ENCODE assay signal across 15 mouse cellular contexts in genomic region chr13:43289076-43289475, GRCm38 (mm10). TPM values are rescaled to one million over a fixed set of nuclear protein-coding genes. Genes with fewer than 3 reads are reported as not detected.
DNase-seq lines count a peak whose midpoint lies in the region; ATAC-seq lines count a peak whose summit lies in the region.
"Had no signal": no experiment of that assay in that cellular context is flagged by ENCODE, and none has a peak within 500 bp of the region (broad histone marks: within the 10 kb centered on the region; RNA-seq: fewer than 3 reads in every experiment).

No protein-coding gene starts in this region.

- WGBS in hindbrain, embryonic 15.5 days: 43% methylated on average over 6 of the region's 6 CpGs
- 36% methylated on average over 6 of the region's 6 CpGs for WGBS in neural tube, embryonic 13.5 days

- no peak overlapping the region for H3K9ac ChIP-seq in hindbrain, embryonic 15.5 days
- H3K9ac ChIP-seq in neural tube, embryonic 13.5 days: peak overlapping the region; percentile 28; the same call in 1 of the 2 replicates
- H3K9ac ChIP-seq: limb, embryonic 12.5 days; lung, embryonic 15.5 days had no signal

- peak overlapping the region; percentile 55 for H3K27ac ChIP-seq in hindbrain, embryonic 15.5 days (replicated peaks)
- peak overlapping the region; percentile 79 for H3K27ac ChIP-seq in neural tube, embryonic 13.5 days (replicated peaks)
- H3K27ac ChIP-seq: limb, embryonic 12.5 days; lung, embryonic 15.5 days had no signal

- no peak overlapping the region for H3K4me2 ChIP-seq in hindbrain, embryonic 15.5 days
- H3K4me2 ChIP-seq in neural tube, embryonic 13.5 days: peak overlapping the region; percentile 21; the same call in 1 of the 2 replicates
- H3K4me2 ChIP-seq: limb, embryonic 12.5 days; lung, embryonic 15.5 days had no signal

- peak; percentile 15 for DNase-seq in cerebellum, adult 11-12 months
- DNase-seq in cerebellum, postnatal 4 days (ENCODE audit: low spot score in 2 of 2): no peak
- peak; percentile 15 for DNase-seq in layer of hippocampus, adult 11-12 months (ENCODE audit: low spot score)
- no peak for DNase-seq in layer of hippocampus, adult 9-10 months (ENCODE audit: low spot score)
- DNase-seq in yolk sac, embryonic 10.5 days (ENCODE audit: low spot score): no peak
- no peak for DNase-seq in adrenal gland, postnatal 4 days (ENCODE audit: low spot score in 2 of 2)
- DNase-seq: gastrocnemius, postnatal 25 days; kidney, adult 11 months; right cerebral cortex, postnatal 14 days had no signal

- H3K36me3 ChIP-seq in hindbrain, embryonic 15.5 days: no peaks in the 10 kb centered on the region
- H3K36me3 ChIP-seq in neural tube, embryonic 13.5 days: no peaks in the 10 kb centered on the region
- H3K36me3 ChIP-seq: limb, embryonic 12.5 days; lung, embryonic 15.5 days had no signal

- peaks cover 16% of the 10 kb centered on the region for H3K4me1 ChIP-seq in hindbrain, embryonic 15.5 days (replicated peaks)
- peaks cover 44% of the 10 kb centered on the region for H3K4me1 ChIP-seq in neural tube, embryonic 13.5 days (replicated peaks)

- no peaks in the 10 kb centered on the region for H3K9me3 ChIP-seq in hindbrain, embryonic 15.5 days
- H3K9me3 ChIP-seq in neural tube, embryonic 13.5 days: no peaks in the 10 kb centered on the region
- H3K9me3 ChIP-seq: lung, embryonic 15.5 days had no signal

- no peak overlapping the region for H3K4me3 ChIP-seq in hindbrain, embryonic 15.5 days
- no peak overlapping the region for H3K4me3 ChIP-seq in neural tube, embryonic 13.5 days
- H3K4me3 ChIP-seq: limb, embryonic 12.5 days; lung, embryonic 15.5 days; myocyte had no signal

- ATAC-seq in hindbrain, embryonic 15.5 days (ENCODE audit: low FRiP score, low read depth): no peak; the same call in 1 of the 2 replicates
- 0 out of 2 replicates have a peak, but pooled peaks have one; percentile 45 for ATAC-seq in neural tube, embryonic 13.5 days (ENCODE audit: low read depth)
- ATAC-seq: activated CD4-positive, CD25-positive, alpha-beta regulatory T cell, adult 4 months had no signal

- no peaks in the 10 kb centered on the region for H3K27me3 ChIP-seq in hindbrain, embryonic 15.5 days
- H3K27me3 ChIP-seq in neural tube, embryonic 13.5 days: no peaks in the 10 kb centered on the region
- H3K27me3 ChIP-seq: limb, embryonic 12.5 days; lung, embryonic 15.5 days had no signal

RNA-seq across cellular contexts. Expression of gene Gfod1, which starts 14.9 kb away (rescaled TPM):
- polyA plus RNA-seq in hindbrain, embryonic 15.5 days (2015; fragmentation: Nextera tagmentation; extraction: Ambion mirVana): 2.4 and 3.0 TPM in 2 replicates
- 1.8 and 2.0 TPM in 2 replicates for polyA plus RNA-seq in neural tube, embryonic 13.5 days (2015; fragmentation: Nextera tagmentation; extraction: Ambion mirVana)
- 10 to 100 TPM; 10.3 to 10.4 TPM for total RNA-seq in adrenal gland, postnatal 4 days (2021)

Comparison
In these comparisons a context has a peak if more than half of its experiments do, and no peak if none do; other contexts are left out.
1. DNase-seq: peak in cerebellum, adult 11-12 months (single experiment) and layer of hippocampus, adult 11-12 months (single experiment); none in cerebellum, postnatal 4 days (0 of 2), layer of hippocampus, adult 9-10 months (single experiment), yolk sac, embryonic 10.5 days (single experiment) and adrenal gland, postnatal 4 days (0 of 2).